Mouse (Mus musculus): ENCODE measurements around the gene Slit3.

Slit3 gene

DNA sequence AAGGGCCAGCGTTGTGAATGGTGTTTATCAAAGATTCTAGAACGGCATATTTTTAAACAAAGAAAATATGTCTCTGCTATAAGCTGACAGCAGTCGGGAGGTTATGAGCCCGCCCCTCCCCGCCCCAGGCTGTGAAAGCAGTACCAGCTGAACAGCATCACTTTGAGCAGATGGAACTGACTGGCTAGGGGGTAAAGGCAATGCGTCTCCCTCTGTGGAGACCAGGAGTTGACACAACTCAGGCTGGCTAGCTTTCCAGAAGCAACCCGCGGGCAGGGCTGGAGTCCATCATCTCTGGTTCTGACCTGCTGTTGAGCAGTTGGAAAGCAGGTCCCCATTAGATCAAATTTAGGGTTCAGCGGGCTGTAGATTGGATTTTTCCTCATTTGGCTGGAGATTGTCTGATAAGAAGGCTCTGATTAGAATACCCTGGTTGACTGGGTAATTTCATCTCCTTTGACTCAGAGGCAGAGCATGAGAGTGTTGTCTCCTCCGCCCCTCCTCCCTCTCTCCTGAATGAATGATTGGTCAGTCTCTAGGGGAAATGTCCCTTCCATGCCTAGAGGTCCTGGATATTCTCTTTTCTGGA is 480.7 kb downstream of the Slit3 start:
- no peak for DNase-seq

DNA sequence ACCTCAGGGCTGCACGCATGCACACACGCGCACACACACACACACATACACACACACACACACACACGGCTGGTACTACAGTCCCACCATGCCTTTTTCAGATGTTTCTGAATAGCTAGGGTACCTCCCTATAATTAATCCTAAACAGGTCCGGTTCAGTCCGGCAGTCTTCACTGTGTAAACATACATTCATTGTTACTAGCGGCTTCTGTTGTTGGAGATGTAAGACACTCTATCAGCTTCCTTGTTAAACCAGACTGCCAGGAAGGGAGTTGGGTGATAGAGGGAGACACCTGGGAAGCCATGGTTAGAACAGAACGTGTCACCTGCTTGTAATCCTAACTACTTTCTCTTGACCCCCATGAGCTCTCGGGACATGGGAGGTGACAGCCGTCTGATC is 481.6 kb downstream of the Slit3 start:
- no peak for DNase-seq

DNA sequence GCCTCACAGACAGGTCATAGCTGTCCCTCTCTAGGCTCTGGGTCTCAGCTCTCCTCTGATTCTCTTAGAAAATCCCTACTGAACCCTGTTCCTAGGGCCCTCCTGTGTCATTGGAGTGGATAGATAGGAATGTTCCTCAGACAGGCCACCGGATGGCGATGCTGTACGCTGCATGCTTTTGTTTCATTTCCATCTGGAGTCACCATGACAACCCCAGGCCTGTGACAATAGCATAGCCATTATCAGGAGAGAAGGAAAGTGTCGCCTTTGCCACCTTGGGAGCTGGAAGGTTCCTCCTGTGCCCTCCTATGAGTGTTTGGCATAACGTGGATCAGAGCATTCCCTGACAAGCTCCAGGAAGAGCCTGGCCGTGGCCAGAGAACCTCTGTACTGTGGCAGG is 482.9 kb downstream of the Slit3 start:
- no peak for DNase-seq

DNA sequence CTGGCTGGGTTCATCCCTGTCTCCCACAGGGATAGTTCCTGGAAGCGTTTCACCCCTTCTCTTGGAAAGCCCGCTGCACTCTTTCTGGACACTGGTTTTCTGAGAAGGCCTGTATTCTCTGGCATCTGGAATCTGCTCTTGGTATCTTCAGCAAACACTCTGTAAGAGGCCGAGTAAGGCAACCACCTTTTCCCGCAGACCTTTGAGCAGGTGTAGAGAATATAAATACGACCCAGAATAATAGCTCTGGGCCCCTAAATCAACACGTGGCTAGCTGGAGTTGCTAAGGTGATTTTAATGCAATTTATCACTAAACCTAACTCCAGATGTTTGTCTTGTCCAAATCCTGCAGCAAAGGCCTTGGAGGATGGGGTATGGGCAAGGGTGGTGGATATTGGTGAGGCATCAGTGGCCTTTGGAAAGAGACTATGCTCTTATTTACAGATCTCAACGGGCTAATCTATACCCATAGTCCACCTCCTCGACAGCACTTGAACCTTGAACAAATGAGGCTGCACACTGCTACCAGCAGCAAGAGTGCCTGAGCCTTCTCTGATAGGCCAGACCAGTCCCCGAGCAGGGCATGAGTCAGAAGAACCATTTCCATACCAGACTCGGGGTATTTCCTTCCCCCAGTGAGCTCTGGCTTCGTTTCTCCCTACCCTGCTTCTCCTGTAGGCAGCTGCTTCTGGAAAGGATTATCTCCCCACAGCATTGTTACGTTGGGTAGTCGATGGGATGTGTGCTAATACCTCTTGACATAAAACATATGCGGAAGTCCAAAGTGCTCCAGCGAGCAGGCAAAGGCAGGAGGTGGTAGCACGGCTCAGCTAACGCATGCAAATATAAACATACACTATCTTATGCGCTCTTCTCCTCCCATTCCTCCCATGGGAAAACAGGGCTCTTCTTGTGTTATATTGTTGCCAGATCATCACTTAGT is 484.1 kb downstream of the Slit3 start:
- no peak for DNase-seq

DNA sequence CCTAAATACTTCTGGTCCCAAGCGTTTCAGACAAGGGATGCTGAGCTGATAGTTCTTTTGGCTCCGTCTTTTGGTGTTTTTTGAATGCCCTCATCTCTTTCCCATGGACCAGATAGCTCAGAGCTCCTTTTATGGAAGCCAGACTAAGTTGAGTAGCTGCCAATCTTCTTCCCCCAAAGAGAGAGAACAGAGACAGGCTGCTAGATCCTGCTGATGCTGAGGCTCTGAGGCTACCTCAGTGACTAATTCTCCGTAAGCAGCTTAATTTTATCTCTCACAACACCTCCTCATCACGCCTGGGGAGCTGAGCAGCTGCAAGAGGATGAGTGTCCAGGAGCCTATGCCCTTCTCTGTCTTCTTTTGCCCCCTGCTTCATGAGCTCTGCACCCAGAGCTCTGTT is 486.2 kb downstream of the Slit3 start:
- no peak for DNase-seq

DNA sequence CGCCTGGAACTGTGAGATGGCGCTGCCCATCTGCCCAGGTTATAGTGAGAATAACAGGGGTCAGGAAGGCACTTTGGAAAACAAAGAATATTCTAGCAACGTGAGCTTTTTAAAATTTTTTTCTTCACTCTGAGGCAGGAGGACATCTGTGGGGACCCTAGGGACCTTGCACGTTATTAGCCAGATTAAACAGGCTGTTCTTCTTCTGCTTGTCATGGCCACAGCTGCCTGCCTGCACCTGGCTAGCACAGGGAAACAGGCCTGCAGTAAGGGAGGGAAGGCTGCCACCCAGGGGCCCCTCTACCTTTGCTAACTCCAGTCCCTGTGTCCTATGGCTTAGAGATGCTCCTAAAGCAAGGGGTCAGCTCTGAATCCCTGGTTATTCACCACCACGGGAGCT is 487.8 kb downstream of the Slit3 start:
- no peak for DNase-seq

DNA sequence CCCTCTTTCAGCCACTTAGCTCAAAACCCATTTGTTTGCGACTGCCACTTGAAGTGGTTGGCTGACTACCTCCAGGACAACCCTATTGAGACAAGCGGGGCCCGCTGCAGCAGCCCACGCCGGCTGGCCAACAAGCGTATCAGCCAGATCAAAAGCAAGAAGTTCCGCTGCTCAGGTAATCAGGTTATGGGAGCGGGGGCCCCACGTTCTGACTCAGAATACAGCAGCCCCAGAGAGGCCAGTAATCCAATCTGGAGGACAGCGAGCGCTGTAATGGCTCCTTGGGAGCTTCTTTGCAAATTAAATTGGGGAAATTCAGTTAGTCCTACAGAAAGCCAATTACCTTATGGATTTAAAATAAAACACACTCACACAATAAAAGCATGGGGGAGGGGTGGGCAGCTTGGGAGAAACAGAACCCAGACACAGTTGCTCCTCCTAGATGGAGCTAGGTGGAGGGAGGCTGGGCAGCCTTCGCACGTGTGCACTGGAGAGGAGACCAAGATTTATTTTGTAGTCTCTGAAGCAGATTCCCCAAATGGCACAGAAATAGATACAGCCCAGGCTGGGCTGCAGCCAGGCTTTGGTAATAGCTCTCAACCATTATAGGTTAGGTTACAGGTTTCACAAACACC is 491.4 kb downstream of the Slit3 start:
- DNase-seq = no peak

DNA sequence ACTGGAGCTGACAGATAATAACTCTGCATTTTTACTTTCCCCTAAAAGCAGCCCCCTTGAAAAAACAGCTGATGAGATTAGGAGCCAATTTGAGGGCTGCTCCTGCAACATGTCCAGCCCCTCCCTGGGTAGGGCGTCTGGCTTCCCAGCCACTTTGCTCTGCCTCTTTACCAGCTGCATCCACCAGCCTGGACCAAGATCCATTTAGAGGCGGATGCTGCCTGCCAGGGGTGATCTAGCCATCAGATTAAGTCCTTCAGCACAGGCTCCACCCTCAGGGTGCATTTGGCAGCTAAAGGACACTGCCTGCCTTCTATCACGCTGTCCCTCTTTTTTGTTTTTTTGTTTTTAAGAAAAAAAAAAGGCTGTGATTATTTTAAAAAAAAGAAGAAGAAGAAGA is 493.5 kb downstream of the Slit3 start:
- DNase-seq = no peak

DNA sequence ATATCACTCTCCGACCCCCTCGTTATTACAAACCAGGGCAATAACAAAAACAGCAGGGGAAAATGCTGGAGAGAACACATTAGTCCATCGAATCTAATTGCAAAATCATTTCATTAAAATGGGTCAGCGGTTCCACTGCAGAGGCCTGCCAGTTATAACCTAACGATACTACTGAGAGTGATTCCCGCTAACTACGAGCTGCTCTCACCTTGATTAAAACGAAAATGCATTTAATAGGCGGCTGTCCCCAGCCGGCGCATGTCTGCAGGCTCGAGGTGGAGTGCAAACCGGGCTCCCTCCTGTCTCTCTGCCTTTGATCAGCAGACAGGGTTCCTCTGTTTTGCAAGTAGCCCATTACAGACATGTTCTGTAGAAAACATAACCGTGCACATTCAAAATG is 498.4 kb downstream of the Slit3 start:
- no peak for DNase-seq

DNA sequence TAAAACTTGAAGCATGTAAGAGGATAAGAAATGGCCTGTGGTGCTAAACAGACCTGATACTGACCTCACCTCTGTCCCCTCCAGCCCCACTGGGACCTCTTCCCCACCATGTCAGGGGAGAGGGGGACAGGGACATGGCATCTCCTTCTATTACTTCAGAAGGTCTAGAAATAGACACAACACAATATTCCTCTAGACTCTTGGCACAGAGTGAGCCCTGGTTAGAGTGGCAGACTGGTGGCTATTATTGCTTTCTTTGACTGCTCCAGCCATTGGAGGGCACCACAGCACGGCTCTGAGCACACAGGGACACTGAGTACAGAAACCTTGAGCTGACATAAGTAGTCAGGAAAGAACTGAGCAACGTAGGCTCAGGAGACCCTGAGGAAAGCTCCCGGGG is 501.7 kb downstream of the Slit3 start:
- no peak for DNase-seq

DNA sequence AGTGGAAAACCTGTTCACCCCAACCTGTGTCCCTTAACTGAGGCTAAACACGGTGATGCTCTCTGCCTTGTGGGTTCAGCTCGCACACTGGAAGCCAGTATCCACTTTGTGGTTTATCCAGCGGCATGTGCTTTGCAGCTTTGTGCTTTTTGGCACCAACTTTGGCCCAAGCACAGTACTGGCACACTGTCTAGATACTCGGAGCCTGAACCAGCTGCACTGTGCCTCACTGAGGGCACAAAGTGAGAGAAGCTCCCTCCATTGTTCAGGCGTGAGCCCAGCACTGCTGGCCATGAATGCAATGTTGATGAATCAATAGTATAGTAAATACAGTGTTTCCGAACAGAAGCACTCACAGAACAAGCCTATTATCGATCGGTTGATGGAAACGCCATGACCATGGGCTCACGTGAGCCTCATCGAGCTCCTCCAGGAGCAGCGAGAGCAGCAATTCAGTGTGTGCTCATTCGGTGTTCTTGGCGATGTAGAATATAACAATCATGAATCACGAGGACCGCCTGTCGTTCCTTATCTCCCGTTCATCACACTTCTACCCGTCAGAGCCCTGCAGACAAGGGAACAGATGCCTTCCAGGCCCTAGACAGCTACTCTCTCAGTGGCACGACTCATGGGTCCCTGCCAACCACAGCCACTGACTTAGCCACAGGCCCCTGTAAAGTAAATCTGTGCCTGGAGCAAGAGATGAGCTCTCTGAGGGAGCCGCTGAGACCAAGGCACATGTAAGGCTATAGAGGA is 503.7 kb downstream of the Slit3 start:
- no peak for DNase-seq

DNA sequence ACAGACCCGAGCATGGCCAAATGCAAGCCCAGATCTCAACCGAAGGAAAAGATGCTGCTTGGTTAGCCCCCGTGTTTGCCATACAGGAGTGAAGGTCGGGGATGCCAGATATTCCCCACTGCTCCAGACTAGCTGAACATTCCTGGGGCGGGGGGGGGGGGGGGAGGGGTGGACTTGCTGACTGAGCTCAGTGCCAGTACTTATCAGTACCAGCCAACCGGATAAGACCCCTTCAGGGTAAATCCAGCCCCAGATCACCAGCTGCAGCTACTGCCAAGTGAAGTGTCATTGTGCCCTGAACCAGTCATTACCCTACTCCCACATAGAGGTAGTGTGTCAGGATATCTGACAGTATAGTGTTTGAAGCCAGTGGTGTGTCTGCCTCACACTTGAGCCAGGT is 504.6 kb downstream of the Slit3 start:
- no peak for DNase-seq

DNA sequence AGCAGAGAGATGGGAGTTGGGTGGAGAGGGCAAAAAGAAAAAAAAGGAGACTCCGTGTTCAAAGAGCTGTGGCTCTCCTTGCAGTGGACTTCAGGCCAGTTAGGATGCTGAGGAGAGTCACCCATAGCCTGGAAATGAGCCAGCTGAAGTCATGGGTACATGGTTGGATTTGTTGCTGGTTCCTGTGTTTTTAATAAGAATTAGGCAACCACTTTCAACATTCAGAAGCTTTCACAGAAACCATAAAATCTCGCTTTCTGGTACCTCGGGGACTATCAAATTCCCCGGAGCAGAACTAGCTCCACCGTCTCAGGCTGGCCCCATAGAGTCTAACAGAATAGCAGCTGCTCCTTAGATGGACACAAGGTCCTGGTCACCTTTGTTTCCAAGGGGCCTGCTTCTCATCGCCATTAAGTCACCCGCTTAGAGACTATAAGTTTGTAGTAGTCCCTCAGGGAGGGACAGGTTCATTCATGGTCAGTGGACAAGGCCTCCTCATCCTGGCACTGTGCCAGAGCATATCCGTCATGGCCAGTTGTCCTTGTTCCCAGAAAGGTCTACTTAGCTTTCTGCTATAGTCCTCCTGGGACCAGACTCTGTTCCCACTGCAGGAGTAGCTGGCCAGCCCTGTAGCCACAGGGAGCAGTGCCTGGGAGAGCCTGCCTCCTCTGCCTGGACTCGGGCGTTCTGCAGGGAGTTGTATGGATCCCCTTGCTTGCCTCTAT is 505.3 kb downstream of the Slit3 start:
- DNase-seq = no peak

DNA sequence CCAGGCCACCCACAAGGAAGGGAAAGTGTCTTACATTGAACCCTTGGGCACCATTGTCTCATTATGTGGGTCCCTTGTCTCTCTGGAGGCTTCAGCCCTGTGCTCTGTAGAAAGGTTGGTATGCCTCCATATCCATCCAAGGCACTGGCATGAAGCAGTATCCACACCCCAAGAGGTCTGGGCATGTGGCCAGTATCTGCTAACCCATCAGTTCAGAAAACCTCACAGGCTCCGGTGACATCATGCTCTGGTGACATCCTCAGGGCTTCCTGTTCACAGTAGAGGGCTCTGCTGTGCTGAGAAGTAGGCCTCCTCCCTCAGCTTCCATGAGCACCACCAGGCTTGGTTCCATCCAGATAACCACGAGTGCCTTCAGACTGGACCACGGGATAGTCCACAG is 506.8 kb downstream of the Slit3 start:
- no peak for DNase-seq

DNA sequence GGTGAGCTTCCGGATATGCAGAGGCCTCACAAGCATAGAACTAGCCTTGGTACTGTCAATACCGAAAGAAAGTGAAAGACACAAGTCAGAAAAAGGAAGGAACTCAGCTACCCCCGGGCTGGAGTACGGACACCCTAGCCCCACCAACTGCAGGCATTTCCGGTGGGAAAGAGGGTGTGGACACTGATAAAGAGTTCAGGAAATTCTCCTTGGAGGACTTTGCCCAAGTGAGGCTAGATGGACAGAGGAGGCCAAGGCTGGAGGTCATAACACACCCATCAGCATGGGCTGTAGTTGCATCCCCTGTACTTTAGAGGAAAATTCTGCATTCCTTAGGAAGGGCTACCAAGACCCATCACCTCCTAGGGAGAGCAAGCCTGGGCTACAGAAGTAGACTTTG is 511.2 kb downstream of the Slit3 start:
- no peak for DNase-seq

DNA sequence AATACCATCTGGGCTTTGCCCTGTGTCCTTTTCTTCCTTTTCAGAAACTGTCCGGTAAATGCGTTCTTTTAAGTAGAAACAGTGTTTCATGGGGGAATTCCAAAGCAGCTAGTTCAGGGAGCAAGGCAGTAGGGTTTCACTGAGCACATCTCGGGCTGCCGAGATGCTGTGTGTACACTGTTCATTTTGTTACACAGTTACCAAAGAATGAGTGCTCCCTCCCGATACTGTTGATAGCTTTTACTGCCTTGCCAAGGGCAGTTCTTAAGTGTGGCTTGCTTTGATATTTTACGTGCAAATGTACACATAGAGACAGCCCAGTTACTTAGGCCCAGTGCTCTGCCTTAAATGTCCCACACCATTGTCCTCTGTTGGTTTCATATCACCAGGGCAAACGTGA is 516.1 kb downstream of the Slit3 start:
- no peak for DNase-seq

DNA sequence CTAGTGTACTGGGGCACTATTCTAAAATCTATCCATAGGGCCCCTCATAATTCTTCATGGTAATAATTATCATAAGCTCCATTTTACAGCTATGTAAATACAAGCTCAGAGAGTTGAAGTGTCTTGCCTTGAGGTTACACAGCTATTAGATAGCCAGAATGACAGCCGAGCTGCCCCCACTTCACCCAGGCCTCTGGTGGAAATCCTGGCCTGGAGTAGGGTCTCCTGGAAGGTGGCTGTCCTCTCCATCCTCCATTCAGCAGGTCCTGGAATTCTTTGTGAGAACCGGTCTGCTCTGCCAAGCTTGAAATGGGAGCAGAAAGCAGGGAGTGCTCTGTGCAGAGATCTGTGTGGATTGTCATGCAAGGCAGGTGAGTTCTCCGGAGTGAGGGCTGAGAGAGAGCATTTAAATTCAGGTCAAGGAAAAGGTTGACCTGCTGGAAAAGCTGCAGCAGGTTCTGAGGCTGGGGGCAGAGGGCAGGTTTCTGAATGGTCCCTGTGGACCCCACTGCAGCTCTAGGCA is 517.9 kb downstream of the Slit3 start:
- no peak for DNase-seq

DNA sequence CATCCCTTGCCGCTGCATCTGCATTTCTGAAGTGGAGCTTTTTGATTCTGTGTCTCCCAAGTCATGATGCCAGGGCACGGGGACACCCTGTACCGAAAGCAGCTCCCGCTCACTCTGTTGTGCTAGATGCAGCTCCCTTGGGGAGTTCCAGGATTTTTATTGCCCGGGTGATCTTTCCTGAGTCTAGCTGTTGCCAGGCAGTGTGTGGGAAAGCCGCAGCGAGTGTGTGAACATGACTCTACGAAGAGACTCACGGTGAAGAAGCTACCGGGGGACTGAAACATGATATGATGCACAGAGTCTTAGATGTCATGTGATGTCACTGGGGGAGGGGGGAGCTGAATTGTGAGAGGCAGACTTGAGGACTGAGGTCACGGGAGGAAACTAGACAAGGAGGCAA is 518.4 kb downstream of the Slit3 start:
- DNase-seq = no peak

DNA sequence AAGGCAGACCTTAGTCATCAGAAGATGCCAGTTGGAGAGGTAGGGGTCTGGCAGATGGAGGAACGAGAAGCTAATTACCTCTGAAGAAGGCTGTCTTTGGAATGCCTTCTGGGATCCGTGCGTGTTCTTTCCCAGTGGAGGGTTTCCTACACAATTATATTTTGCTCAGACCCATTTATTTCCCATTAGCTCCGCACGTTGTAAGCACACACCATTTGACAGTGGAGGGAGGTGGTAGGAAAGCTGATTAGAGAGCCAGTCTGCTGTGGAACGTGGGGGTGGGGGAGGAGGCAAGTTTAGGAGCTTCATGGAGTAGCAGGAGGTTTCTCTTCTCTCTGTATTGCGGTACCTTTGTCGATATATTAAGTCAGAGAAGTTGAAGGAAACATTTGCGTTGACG is 530.3 kb downstream of the Slit3 start:
- DNase-seq = no peak

DNA sequence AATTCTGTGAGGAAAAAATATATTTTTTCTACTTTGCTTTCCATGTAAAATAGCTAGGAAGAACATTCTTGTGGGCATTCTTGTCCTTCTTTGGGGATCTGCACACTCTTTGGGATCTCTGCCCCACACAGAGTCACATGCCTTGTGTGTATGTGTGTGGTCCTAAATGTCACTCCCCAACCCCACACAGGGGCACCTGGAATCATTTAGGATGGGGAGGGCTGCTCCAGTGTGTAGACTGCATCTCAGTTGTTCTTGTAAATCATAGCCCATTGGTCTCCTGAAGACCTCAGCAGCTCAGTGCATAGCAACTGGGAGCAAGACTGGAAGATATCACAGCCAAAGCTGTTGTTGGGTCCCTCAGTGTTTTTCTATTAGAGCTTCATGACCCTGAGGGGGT is 534.8 kb downstream of the Slit3 start:
- DNase-seq = no peak

DNA sequence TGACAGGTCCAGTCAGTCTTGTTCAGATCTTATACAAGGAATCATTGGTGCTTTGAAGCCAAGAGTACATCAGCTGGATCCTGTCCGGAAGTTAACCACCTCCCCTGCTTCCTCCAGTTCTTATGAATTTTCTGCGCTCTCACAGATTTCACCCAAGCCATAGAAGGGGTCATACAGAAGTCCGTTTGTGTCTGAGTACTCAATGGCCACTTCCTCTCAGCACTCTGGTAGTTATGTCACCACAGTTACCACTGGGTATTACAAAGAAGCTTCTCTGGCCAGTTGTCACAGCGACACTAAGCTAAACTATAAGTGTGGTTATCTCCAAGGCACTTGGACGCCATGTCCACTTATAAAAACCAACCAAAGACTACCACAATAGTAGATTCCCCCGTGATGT is 536.6 kb downstream of the Slit3 start:
- no peak for DNase-seq

DNA sequence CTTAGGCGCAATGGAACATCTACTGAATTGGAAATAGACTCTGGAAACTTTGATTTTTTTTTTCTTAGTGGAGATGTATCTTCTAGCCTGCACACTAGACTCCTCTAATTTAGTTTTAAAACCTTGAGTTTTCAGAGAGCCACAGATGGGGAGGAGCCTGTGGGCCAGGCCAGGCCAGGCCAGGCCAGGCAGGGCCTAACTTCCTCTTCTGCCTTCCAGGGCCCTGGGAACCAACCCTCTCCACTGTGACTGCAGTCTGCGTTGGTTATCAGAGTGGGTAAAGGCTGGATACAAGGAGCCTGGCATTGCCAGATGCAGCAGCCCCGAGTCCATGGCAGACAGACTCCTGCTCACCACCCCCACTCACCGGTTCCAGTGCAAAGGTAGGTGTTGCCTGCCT is 539.9 kb downstream of the Slit3 start:
- no peak for DNase-seq

All from thymus, postnatal 36 days (tissue).